Mouse (Mus musculus): ENCODE results near the gene Ankrd44.

The Ankrd44 gene

GRCm38 (mm10) chr1:54707888-54708565 lies 218.2 kb downstream of the Ankrd44 start:
- DNase-seq (ENCODE audit: low spot score in 2 of 2) = no peak

- no peak for DNase-seq (ENCODE audit: low spot score in 2 of 2)
These were observed 218.9 kb downstream of the Ankrd44 start for GRCm38 (mm10) chr1:54707036-54707887.

- DNase-seq (ENCODE audit: low spot score in 2 of 2) = no peak
These were observed 219.6 kb downstream of the Ankrd44 start for GRCm38 (mm10) chr1:54706621-54707020.

GRCm38 (mm10) chr1:54703466-54703865 lies 222.7 kb downstream of the Ankrd44 start:
- DNase-seq (ENCODE audit: low spot score in 2 of 2) = no peak

GRCm38 (mm10) chr1:54702918-54703317 lies 223.3 kb downstream of the Ankrd44 start:
- no peak for DNase-seq (ENCODE audit: low spot score in 2 of 2)

GRCm38 (mm10) chr1:54695396-54695795 lies 230.8 kb downstream of the Ankrd44 start:
- DNase-seq (ENCODE audit: low spot score in 2 of 2) = no peak

- DNase-seq (ENCODE audit: low spot score in 2 of 2) = no peak
These were observed 234.4 kb downstream of the Ankrd44 start for GRCm38 (mm10) chr1:54691824-54692223.

- DNase-seq (ENCODE audit: low spot score in 2 of 2) = no peak
These were observed 235.8 kb downstream of the Ankrd44 start for GRCm38 (mm10) chr1:54690291-54690965.

- no peak for DNase-seq (ENCODE audit: low spot score in 2 of 2)
These were observed 237.7 kb downstream of the Ankrd44 start for GRCm38 (mm10) chr1:54688441-54688840.

GRCm38 (mm10) chr1:54684316-54684715 lies 241.9 kb downstream of the Ankrd44 start:
- DNase-seq (ENCODE audit: low spot score in 2 of 2) = no peak

GRCm38 (mm10) chr1:54679556-54679955 lies 246.6 kb downstream of the Ankrd44 start:
- no peak for DNase-seq (ENCODE audit: low spot score in 2 of 2)

GRCm38 (mm10) chr1:54678037-54678436 lies 248.2 kb downstream of the Ankrd44 start:
- no peak for DNase-seq (ENCODE audit: low spot score in 2 of 2)

- DNase-seq (ENCODE audit: low spot score in 2 of 2) = no peak
These were observed 250.7 kb downstream of the Ankrd44 start for GRCm38 (mm10) chr1:54675478-54675877.

- DNase-seq (ENCODE audit: low spot score in 2 of 2) = no peak
These were observed 258.2 kb downstream of the Ankrd44 start for GRCm38 (mm10) chr1:54667991-54668390.

GRCm38 (mm10) chr1:54665582-54666405 lies 260.4 kb downstream of the Ankrd44 start:
- no peak for DNase-seq (ENCODE audit: low spot score in 2 of 2)

GRCm38 (mm10) chr1:54665095-54665494 lies 261.1 kb downstream of the Ankrd44 start:
- no peak for DNase-seq (ENCODE audit: low spot score in 2 of 2)

- no peak for DNase-seq (ENCODE audit: low spot score in 2 of 2)
These were observed 265.5 kb downstream of the Ankrd44 start for GRCm38 (mm10) chr1:54660674-54661073.

- no peak for DNase-seq (ENCODE audit: low spot score in 2 of 2)
These were observed 267.6 kb downstream of the Ankrd44 start for GRCm38 (mm10) chr1:54658558-54658957.

GRCm38 (mm10) chr1:54648237-54648636 lies 277.9 kb downstream of the Ankrd44 start:
- no peak for DNase-seq (ENCODE audit: low spot score in 2 of 2)

GRCm38 (mm10) chr1:54647335-54647745 lies 278.8 kb downstream of the Ankrd44 start:
- no peak for DNase-seq (ENCODE audit: low spot score in 2 of 2)

- DNase-seq (ENCODE audit: low spot score in 2 of 2) = no peak
These were observed 285.9 kb downstream of the Ankrd44 start for GRCm38 (mm10) chr1:54640184-54640795.
